ENCODE assay signal across 9 mouse cellular contexts in genomic region chrX:133657308-133658302, GRCm38 (mm10). TPM values are rescaled to one million over a fixed set of nuclear protein-coding genes. Genes with fewer than 3 reads are reported as not detected.
DNase-seq lines count a peak whose midpoint lies in the region; ATAC-seq and TF ChIP-seq lines count a peak whose summit lies in the region.
"Had no signal": no experiment of that assay in that cellular context is flagged by ENCODE, and none has a peak within 500 bp of the region (broad histone marks: within the 10 kb centered on the region; RNA-seq: fewer than 3 reads in every experiment).

No protein-coding gene starts in this region.

- H3K9me3 ChIP-seq in heart, embryonic 11.5 days (replicated peaks; ENCODE audit: control insufficient read depth, low read length), result no peaks in the 10 kb centered on the region
- H3K9me3 ChIP-seq in midbrain, embryonic 11.5 days (ENCODE audit: control insufficient read depth, low read length), result no peaks in the 10 kb centered on the region
- no peaks in the 10 kb centered on the region for H3K9me3 ChIP-seq in midbrain, embryonic 10.5 days (replicated peaks)
- no peaks in the 10 kb centered on the region for H3K9me3 ChIP-seq in hindbrain, embryonic 16.5 days (ENCODE audit: control insufficient read depth, low read length)
- H3K9me3 ChIP-seq in stomach, postnatal 0 days (ENCODE audit: control insufficient read depth, low read length), result no peaks in the 10 kb centered on the region
- H3K9me3 ChIP-seq: limb, embryonic 12.5 days had no signal

- H3K36me3 ChIP-seq in heart, embryonic 11.5 days (ENCODE audit: control insufficient read depth, insufficient read depth, low read length), result no peaks in the 10 kb centered on the region
- no peaks in the 10 kb centered on the region for H3K36me3 ChIP-seq in midbrain, embryonic 11.5 days (ENCODE audit: control insufficient read depth, insufficient read depth, low read length)
- H3K36me3 ChIP-seq in midbrain, embryonic 10.5 days, result no peaks in the 10 kb centered on the region
- H3K36me3 ChIP-seq in hindbrain, embryonic 16.5 days (ENCODE audit: control insufficient read depth, insufficient read depth, low read length), result no peaks in the 10 kb centered on the region
- no peaks in the 10 kb centered on the region for H3K36me3 ChIP-seq in stomach, postnatal 0 days (ENCODE audit: control insufficient read depth, insufficient read depth, low read length)
- H3K36me3 ChIP-seq: limb, embryonic 12.5 days had no signal

- no peak overlapping the region for H3K4me3 ChIP-seq in heart, embryonic 11.5 days (ENCODE audit: low read depth, low read length)
- H3K4me3 ChIP-seq in midbrain, embryonic 11.5 days (ENCODE audit: low read depth, low read length), result no peak overlapping the region
- H3K4me3 ChIP-seq in midbrain, embryonic 10.5 days, result no peak overlapping the region
- H3K4me3 ChIP-seq in hindbrain, embryonic 16.5 days (ENCODE audit: low read length), result peak overlapping the region; percentile 18; the same call in 1 of the 2 replicates
- H3K4me3 ChIP-seq in stomach, postnatal 0 days (ENCODE audit: low read depth, low read length), result no peak overlapping the region
- H3K4me3 ChIP-seq: limb, embryonic 12.5 days had no signal

- no peaks in the 10 kb centered on the region for H3K27me3 ChIP-seq in heart, embryonic 11.5 days (ENCODE audit: control insufficient read depth, insufficient read depth, low read length)
- H3K27me3 ChIP-seq in midbrain, embryonic 11.5 days (ENCODE audit: control insufficient read depth, insufficient read depth, low read length), result no peaks in the 10 kb centered on the region; the same call in 1 of the 2 replicates
- H3K27me3 ChIP-seq in midbrain, embryonic 10.5 days (ENCODE audit: low read depth, poor library complexity, severe bottlenecking), result peaks cover 69% of the 10 kb centered on the region
- no peaks in the 10 kb centered on the region; the same call in 1 of the 2 replicates for H3K27me3 ChIP-seq in hindbrain, embryonic 16.5 days (replicated peaks; ENCODE audit: control insufficient read depth, insufficient read depth, low read length)
- no peaks in the 10 kb centered on the region for H3K27me3 ChIP-seq in stomach, postnatal 0 days (ENCODE audit: control insufficient read depth, insufficient read depth, low read length)

- no peak for ATAC-seq in heart, embryonic 11.5 days (replicated peaks; ENCODE audit: insufficient number of reproducible peaks, low FRiP score, low TSS enrichment)
- peak; percentile 59 for ATAC-seq in midbrain, embryonic 11.5 days (ENCODE audit: low FRiP score)
- peak; percentile 61 for ATAC-seq in hindbrain, embryonic 16.5 days
- ATAC-seq in stomach, postnatal 0 days (ENCODE audit: low FRiP score, low TSS enrichment), result no peak

- H3K4me1 ChIP-seq in heart, embryonic 11.5 days (ENCODE audit: control insufficient read depth, insufficient read depth, low read length), result no peaks in the 10 kb centered on the region
- no peaks in the 10 kb centered on the region for H3K4me1 ChIP-seq in midbrain, embryonic 11.5 days (ENCODE audit: control insufficient read depth, insufficient read depth, low read length)
- peaks cover 11% of the 10 kb centered on the region for H3K4me1 ChIP-seq in midbrain, embryonic 10.5 days
- no peaks in the 10 kb centered on the region; the same call in 1 of the 2 replicates for H3K4me1 ChIP-seq in hindbrain, embryonic 16.5 days (ENCODE audit: control insufficient read depth, insufficient read depth, low read depth, low read length)
- no peaks in the 10 kb centered on the region for H3K4me1 ChIP-seq in stomach, postnatal 0 days (replicated peaks; ENCODE audit: control insufficient read depth, insufficient read depth)
- H3K4me1 ChIP-seq: limb, embryonic 12.5 days had no signal

- no peak for TF ChIP-seq EP300 in stomach, postnatal 0 days (optimal IDR thresholded peaks at IDR 0.05)

- DNase-seq in heart, adult 9 months (ENCODE audit: low spot score in 2 of 2), result no peak
- DNase-seq in midbrain, embryonic 11.5 days (ENCODE audit: low spot score, missing footprints), result no peak
- no peak for DNase-seq in midbrain, embryonic 10.5 days (ENCODE audit: low spot score)
- no peak for DNase-seq in stomach, postnatal 0 days (ENCODE audit: low spot score)
- no peak for DNase-seq in adrenal gland, postnatal 25 days
- DNase-seq in urinary bladder, postnatal 10 days (ENCODE audit: low spot score), result no peak

- H3K4me2 ChIP-seq in heart, embryonic 11.5 days, result peak overlapping the region; percentile 27
- peak overlapping the region; percentile 11; the same call in 1 of the 2 replicates for H3K4me2 ChIP-seq in midbrain, embryonic 11.5 days
- H3K4me2 ChIP-seq in hindbrain, embryonic 16.5 days (ENCODE audit: low read length), result peak overlapping the region; percentile 43
- 0 out of 2 replicates have a peak overlapping the region, but pooled peaks have one; percentile 23 for H3K4me2 ChIP-seq in stomach, postnatal 0 days (replicated peaks; ENCODE audit: low read depth)
- H3K4me2 ChIP-seq: limb, embryonic 12.5 days had no signal

- no peak overlapping the region for H3K9ac ChIP-seq in heart, embryonic 11.5 days (ENCODE audit: low read depth, low read length)
- H3K9ac ChIP-seq in midbrain, embryonic 11.5 days (ENCODE audit: low read length), result no peak overlapping the region
- no peak overlapping the region for H3K9ac ChIP-seq in hindbrain, embryonic 16.5 days (ENCODE audit: low read depth, low read length)
- no peak overlapping the region for H3K9ac ChIP-seq in stomach, postnatal 0 days (ENCODE audit: low read length)
- H3K9ac ChIP-seq: limb, embryonic 12.5 days had no signal

- 19% methylated on average over 6 of the region's 9 CpGs for WGBS in heart, embryonic 11.5 days (ENCODE audit: insufficient replicate concordance)
- WGBS in midbrain, embryonic 11.5 days, result 17% methylated on average over 7 of the region's 9 CpGs
- 34% methylated on average over 9 of the region's 9 CpGs for WGBS in midbrain, embryonic 10.5 days
- 17% methylated on average over 9 of the region's 9 CpGs for WGBS in hindbrain, embryonic 16.5 days
- WGBS in stomach, postnatal 0 days, result 15% methylated on average over 9 of the region's 9 CpGs

- H3K27ac ChIP-seq in heart, embryonic 11.5 days (ENCODE audit: low read depth, low read length), result no peak overlapping the region
- H3K27ac ChIP-seq in midbrain, embryonic 11.5 days (ENCODE audit: low read depth, low read length), result no peak overlapping the region
- no peak overlapping the region for H3K27ac ChIP-seq in midbrain, embryonic 10.5 days (replicated peaks)
- H3K27ac ChIP-seq in hindbrain, embryonic 16.5 days (ENCODE audit: low read depth, low read length), result no peak overlapping the region
- no peak overlapping the region for H3K27ac ChIP-seq in stomach, postnatal 0 days (replicated peaks)
- H3K27ac ChIP-seq: limb, embryonic 12.5 days had no signal

- TF ChIP-seq CTCF in stomach, postnatal 0 days (IDR thresholded peaks at IDR 0.05; ENCODE audit: low read depth), result peak; percentile 67

RNA-seq across cellular contexts. Expression of gene Pcdh19, which starts 31.2 kb away (rescaled TPM):
- polyA plus RNA-seq in heart, embryonic 11.5 days (2014; fragmentation: Nextera tagmentation; extraction: Ambion mirVana), result 0.21 and 0.39 TPM in 2 replicates
- polyA plus RNA-seq in midbrain, embryonic 11.5 days (2014; fragmentation: Nextera tagmentation; extraction: Ambion mirVana), result 3.8 and 4.5 TPM in 2 replicates
- 2.2 and 2.6 TPM in 2 replicates for polyA plus RNA-seq in midbrain, embryonic 10.5 days (2016; fragmentation: Nextera tagmentation; extraction: Ambion mirVana)
- polyA plus RNA-seq in hindbrain, embryonic 16.5 days (2015; fragmentation: Nextera tagmentation; extraction: Ambion mirVana), result 14.6 and 18.8 TPM in 2 replicates
- polyA plus RNA-seq in stomach, postnatal 0 days (2015; fragmentation: Nextera tagmentation; extraction: Ambion mirVana), result 1.2 and 2.5 TPM in 2 replicates
- 4.2 and 6.2 TPM in 2 replicates for total RNA-seq in adrenal gland, postnatal 25 days (2021)

Comparison
In these comparisons a context has a peak if more than half of its experiments do, and no peak if none do; other contexts are left out.
1. ATAC-seq: peak in midbrain, embryonic 11.5 days (single experiment) and hindbrain, embryonic 16.5 days (single experiment); none in heart, embryonic 11.5 days (single experiment) and stomach, postnatal 0 days (single experiment).
2. Peak in every context shown above with its lines, with median percentiles within 50 percentile points of each other: H3K4me2 ChIP-seq.